Mouse (Mus musculus): ENCODE results near the gene 1700042G07Rik.

DNA sequence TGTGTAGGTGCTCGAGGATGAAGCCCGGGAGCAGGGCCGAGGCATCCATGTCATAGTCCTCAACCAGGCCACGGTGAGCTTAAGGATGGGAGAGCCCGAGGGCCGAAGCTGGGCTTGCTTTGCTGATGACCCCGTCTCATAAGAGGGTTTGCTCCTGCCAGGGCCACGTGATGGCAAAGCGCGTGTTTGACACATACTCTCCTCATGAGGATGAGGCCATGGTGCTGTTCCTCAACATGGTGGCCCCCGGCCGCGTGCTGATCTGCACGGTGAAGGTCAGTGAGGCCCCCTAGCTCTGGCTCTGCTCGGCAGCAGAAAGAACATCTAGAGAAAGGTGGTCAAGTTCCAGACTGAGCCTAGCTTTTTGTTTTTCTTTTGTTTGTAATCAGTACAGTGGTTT is 20.5 kb upstream of the 1700042G07Rik start:
- TF ChIP-seq CTCF (IDR thresholded peaks at IDR 0.05; ENCODE audit: borderline replicate concordance, control insufficient read depth, extremely low read depth, insufficient read depth, low read length, poor library complexity) (no peak), POLR2A (IDR thresholded peaks at IDR 0.05; ENCODE audit: control insufficient read depth, extremely low read depth, insufficient read depth, low read length, poor library complexity) (no peak)

All from thymus, adult 2 months (tissue).